Mouse (Mus musculus) ovary, adult 18-20 months (tissue): ENCODE measurements around the gene St13.

ENCODE experiments used
- DNase-seq: peaks from one replicate; pipeline ENCODE4 v3.0.0; 2022; ENCODE audit warnings: low spot score, mixed read lengths

St13 gene

DNA sequence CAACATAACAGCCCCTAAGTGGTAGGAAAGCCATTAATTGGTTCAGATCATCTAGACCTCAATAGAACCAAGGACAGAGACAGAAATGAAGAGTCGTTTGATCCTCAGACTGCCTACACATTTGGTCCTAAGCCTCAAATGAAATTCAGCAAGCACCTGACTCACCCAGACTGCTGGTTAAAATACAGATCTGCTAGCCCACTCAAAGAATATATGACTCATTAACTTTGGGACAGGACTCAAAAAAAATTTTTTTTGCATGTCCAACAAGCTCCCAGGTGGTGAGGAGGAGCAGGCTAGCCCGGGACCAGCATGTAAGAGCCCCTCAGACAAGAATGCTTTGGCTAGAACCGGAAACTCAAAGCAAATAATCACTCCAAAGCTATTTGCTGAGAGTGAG, 79.7 kb downstream of the St13 start:
- DNase-seq: no peak

DNA sequence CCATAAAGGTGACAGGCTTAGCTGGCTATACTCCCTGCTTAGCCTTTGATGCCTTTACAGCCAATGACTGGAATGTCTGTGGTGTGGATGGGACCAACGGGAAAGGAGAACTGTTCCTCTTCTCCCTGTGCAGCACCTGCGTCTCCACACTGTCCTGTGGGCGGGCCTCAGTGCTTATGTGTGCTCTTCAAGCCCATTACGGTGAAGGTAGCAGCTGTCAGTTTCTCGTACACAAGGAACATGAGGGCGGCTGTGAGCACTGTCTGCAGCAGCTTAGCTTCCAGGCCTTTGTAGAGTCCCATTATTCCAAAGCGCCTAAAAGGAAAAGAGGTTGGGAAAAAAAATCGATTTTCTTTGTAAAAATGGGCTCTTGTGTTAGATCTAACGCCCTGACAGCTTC, 80.4 kb downstream of the St13 start:
- DNase-seq: no peak

DNA sequence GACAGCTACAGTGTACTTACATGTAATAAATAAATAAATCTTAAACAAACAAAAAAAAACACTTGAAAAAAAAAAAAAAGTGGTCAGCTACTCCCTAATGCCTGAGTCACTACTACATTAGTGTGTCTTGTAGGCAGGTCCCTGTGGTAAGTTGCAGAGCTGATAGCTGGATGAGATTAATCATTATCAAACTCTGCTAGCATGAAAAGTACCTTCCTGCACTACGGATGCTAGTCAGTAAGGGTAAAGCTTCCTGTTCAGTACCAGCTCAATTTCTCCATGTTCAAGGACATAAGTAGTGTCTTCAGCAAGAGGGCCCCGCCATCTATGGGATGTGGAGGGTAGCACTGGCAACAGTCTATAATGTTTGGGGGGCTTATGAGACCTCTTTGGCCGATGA, 85.9 kb downstream of the St13 start:
- no peak for DNase-seq
